Mouse (Mus musculus): ENCODE results near the gene Masp2.

Masp2 gene

DNA sequence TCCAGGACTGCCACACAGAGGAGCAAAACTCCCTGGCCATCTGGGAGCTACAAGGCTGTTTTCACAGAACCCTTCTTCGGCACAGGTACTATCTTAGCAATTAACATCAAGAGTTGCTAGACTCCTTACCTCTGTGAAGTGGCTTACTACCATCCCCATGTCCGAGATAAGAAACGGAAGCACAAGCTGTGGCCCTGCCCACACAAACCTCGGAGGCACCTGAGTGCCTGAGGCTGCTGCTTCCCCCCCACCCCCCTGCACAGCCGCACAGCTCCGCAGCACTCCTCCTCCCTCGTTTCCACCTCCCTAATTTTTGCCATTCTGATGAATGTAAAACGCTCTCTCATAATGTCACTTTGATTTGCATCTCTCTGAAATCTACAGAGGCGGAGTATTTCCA, 35.9 kb downstream of the Masp2 start:
- in situ Hi-C loops (cut with MseI, MboI), result no loop called here

DNA sequence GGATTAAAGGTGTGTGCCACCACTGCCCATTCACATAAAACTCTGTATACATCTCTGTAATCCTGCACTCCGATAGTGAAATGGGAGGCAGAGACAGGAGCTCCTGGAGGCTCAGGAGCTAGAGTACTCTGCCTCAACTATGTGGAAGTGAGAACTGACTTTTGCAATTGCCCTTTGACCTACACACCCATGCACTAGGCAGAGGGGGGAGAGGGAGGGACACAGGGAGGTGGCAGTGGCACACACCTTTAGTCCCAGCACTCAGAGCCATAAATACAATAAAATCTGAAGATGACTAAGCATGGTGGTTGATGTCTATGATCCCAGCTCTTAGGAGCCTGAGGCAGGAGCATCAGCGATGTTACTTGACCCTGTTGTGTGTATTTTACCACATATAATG, 37.1 kb downstream of the Masp2 start:
- in situ Hi-C loops (cut with MseI, MboI), result no loop called here

DNA sequence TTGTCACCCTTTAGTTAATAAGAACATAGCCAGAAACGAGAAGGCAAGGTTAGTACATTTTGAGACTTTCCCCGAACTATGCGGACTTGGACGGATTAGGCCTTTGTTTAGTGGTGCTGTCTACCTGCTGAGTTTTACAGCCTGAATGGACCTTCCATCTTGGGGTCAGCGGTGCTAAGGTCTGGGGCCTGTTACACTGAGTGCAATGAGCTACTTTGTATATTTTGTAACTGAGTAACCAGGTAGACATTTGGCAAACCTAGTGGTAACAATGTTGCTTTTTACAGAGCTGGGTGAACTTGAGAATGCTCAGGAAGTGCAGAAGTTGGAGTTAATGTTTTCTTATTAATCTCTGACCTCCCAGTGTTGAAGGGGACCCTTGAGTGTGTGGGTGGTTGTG, 38.8 kb downstream of the Masp2 start:
- in situ Hi-C loops (cut with MseI, MboI), result no loop called here

DNA sequence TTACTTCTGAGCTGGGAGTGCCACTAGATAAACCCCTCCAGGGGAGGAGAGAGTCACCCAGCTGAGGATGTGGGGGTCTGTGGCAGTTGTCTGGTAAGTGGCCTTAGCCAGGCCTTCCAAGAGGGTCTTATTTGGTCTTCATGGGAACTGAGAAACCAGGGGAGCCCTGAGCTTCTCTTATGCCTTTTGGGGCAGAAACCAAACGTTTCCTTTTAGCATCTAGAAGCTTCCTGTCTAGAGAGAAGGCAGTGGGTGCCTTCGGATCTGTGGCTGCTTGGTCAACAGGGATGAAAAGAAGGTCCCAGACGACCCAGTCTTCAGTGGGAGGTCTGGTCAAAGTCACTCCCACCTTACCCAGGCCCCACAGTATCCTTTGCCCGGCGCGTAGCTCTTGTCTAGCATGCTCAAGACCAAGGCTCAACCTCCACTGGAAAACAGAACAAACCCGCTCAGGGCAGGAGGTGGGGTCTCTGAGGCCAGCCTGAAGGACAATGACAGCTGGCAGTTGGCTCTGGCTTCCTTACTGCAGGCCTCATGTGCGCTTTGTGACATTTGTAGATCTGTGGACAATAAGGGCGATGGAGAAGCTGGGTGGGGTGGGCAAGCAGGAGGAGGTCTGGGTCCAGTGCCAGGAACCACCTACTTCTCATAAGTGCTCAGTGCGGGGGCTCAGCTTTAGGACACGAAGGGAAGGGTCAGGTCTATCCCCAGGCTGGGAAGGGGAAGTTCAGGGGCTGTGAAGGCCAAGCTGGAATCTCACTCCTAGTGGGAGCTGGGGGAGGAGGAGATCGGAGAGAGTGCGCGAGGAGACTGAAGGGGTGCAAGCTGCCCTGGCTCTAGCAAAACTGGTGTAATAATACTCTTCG, 41.2 kb downstream of the Masp2 start, which contains the start of gene Gm572:
Gene Gm572 (plus strand): TSS at position 27 of the 866 bp plus-strand sequence.
- in situ Hi-C loops (cut with MseI, MboI), result no loop called here

DNA sequence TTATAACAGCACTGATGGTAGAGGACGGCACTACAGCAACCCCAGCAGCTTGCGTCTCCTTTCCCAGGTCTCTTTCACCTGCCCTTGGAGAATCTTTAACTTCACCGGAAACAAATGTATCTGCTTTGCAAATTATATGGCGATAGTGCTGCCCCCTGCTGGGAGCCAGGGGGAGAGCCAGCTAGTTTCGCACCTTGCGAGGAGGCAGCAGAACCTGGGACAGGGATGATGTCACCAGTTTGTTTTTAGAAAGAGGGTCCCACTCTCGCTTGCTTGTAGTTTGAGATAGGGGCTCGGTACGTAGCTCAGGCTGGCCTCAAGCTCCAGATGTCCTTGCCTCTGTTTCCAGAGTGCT, 41.8 kb downstream of the Masp2 start:
- in situ Hi-C loops (cut with MseI, MboI), result no loop called here

DNA sequence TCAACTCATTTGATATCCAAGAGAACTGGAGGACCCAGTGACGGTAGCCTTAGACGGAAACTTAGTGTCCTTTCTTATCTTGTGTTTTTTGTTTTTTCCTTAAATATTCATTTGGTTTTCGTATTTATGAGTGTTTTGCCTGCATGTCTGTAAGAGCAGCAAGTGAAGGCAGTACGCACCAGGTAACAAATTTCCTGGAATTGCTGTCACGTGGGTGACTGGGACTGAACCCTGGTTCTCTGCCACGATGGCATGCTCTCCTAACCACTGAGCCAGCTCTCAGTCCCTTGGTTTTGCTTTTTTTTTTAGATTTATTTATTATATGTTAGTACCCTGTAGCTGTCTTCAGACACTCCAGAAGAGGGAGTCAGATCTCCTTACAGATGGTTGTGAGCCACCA, 42.6 kb downstream of the Masp2 start:
- in situ Hi-C loops (cut with MseI, MboI), result no loop called here

DNA sequence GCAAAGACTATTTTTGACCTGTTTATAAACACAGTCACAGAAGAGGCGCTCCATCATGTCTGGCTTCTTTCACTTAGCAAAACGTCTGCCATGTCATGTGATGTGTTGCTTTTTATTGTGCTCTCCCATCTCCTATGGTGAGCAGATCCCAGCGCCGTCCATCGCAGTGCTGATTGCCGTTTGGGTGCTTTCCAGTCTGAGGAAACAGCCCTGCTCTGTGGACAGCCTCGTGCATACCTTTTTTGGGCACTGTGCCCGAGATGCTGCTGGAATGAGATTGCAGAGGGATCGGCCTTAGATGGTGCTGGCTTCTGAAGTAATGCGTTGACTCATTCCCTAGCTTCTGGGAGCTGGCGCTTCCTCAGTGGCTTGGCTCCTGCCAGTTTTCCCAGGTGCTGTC, 44.3 kb downstream of the Masp2 start:
- in situ Hi-C loops (cut with MseI, MboI), result no loop called here

DNA sequence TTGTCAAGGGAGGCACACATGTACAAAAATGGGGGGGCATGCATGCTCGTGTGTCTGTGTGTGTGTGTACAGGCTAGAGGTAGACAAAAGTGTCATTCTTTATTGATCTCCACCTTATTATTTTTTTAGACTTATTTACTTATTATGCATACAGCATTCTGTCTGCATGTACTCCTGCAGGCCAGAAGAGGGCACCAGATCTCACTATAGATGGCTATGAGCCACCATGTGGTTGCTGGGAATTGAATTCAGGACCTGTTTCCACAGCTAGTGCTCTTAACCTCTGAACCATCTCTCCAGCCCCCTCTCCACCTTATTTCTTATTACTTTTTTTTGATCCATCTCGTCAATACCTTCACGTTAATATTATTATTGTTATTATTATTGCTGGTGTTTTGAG, 47.0 kb downstream of the Masp2 start:
- in situ Hi-C loops (cut with MseI, MboI), result no loop called here

DNA sequence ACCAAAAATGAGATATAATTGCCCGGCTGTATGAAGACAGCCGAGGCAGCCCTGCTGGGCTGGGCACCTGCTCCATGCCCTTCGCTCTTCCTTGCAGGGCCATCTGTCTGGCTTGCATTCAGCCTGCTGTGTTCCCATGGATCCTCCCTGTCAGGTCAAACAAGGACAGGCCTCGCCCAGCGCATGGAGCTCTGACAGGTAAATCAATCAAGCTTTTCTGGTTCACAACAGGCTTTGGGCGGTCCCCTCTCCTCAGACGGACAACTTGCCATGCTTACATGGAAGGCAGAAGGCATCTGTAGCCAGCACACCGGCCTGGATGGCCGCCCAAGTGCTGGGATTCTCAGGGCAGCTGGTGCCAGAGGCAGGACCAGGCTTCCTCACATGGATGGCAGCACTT, 48.7 kb downstream of the Masp2 start:
- in situ Hi-C loops (cut with MseI, MboI), result no loop called here

DNA sequence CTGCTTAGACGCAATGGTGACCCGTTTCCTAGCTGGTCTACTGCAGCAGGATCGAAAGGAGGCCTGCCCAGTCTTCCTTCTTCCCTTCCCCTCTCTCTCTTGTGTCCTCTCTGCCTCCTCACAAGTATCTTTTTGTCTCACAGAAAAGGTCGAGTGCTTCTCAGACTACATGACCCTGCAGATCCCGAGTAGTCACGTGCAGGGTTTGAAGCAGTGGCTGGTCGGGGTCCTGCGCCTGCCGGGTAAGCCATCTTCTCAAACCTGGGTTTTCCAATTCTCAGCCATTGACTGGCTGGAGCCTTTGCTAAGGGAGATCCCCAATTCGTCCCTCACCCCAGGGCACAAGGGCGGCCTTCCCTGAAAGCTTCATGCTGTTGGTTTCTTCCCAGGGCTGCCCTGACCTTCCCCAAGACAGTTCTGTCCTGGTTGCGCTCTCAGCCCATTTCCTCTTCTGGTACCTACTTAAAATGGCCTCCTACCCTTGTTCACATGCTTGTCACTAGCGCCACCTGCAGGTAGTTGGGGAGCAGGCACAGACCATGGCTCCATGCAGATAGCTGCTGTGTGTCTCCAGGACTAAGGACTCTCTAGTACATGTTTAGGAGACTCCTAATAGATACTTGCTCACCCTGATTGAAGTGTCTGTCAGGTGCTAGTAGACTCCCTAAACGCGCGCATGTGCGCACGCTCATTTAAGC, 52.5 kb downstream of the Masp2 start:
- in situ Hi-C loops (cut with MseI, MboI), result no loop called here

DNA sequence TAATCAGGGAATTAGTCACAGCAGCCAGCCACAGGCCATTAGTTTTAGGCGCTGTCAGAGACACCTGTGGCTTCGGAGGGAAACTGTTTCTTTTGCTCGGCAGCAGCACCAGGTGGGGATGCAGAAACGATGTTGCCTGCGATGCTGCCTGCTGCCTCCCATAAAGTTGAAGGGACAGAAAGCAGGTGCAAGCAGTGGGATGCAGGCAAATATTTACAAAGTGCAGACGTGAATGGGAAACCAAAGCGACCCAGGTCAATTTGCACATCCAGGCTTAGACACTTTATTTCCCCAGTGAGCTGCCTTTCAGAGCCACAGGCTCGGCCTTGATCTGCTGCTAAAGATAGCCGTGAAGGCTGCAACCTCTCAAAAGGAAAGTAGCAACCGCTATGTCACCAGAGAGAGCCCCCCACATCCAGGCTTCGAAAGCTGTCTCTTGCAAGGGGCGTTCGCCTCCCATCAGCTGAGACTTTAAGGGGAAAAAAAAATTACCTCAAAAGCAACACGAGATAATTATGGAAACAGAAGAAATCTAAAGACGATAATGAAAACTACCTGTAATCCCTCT, 54.4 kb downstream of the Masp2 start:
- in situ Hi-C loops (cut with MseI, MboI), result no loop called here

DNA sequence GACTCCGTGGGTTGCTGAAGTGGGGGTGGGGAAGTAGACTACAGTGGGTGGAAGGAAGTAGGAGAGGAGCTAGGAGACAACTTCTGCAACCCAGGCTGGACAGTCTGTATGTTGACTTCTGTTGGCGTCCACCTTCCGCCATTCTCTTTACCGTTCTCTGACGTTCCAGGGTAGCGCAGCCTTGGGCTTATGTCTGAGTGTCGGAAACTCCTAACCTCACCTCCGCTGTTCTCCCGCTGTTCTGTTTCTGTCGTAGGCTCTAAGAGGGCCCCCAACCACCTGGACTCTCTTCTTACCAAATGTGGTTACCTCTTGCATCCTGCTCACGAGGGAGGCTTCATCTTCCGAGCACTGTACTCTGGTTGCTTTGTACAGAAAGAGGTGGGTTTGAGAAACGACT, 55.4 kb downstream of the Masp2 start:
- in situ Hi-C loops (cut with MseI, MboI), result no loop called here

DNA sequence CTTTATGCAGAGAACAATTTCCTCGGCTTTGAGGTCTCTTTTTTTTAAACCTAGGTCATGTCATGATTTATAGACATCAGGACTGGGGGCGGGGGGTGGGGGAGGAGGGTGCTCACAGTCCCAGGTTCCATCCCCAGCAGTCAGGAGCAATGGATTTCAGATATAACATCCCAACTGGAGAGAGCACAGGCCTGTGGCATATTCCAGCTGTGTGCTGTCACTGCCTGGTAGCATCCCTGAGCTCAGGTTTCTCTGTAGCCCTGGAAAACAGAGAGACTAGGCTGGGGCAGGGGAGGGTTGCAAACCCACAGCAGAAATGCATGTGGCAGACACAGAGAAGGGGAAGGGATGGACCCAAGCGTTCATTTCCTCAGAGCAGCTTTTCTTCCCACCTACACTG, 57.8 kb downstream of the Masp2 start:
- in situ Hi-C loops (cut with MseI, MboI), result no loop called here

DNA sequence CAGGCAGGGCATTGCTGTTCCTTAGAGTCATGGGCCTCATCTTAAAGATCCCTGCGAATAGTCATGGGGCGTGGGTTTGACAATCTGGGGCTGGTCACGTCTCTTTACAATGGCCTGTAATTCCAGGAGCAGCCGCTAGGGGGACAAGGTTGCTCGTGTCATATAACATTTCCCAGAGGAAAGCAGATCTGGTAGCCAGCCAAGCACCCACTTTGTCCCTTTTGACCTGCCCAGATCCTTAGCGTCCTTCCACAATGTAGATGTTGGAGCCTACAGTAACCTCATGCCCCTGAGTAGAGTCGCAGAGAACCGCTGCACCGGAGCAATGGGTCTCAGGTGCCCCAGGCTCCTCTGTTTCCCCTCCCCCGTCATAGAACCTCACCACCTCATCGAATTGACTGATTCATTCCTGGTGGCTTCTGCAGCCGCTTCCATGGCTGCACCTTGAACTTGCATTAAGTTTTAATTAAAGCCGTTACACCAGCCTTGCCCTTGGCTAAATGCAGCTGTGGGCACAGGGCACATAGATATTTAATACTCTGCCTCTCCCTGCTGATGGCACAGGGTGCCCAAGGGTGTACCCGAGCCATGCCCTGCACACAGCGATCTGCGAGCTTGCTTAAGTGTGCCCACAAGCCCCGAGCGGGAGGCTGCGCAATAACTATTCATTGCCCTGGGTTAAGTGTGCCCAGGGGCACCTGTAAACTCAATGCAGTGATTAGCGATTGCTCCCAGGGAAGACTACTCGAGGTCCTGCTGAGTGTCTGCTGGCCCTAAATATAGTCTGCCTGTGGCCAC, 60.0 kb downstream of the Masp2 start:
- in situ Hi-C loops (cut with MseI, MboI), result no loop called here

DNA sequence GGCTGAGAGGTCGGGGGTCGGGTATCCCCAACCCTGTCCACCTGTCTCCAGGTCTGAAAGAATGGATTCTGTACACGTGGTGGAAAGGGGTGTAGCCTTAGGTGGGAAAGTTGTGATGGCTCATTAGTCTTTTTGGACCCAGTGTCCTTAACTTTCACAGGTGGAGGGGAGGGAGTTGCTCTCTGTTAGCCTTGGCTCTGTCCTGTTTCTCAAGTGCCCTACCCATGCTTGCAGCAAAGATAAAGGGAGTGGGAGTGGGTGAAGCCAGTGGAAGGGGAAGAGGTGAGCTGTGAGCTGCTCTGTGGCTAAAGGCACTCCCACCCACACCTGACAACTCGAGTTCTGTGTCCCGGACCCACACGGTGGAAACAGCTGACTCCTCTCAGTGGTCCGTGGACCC, 61.0 kb downstream of the Masp2 start:
- in situ Hi-C loops (cut with MseI, MboI), result no loop called here

DNA sequence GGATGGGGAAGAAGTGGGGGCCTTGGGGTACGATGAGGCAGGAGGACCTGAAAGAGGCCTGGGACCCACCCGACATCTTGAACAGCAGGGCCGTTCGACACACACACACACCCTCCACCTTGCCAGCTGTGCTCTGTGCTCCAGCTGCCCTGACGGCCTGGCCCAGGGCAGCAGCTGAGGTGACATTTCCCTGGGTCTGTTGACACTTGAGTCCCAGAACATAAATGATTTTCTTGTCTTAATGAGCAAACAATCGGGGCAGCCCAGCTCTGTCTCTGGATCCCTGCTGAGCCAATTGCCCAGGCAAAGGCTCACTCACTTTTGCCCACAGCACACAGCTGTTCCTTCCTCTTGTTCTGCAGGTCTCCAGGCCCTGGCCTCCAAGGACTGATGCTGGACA, 61.7 kb downstream of the Masp2 start:
- in situ Hi-C loops (cut with MseI, MboI), result no loop called here

All from mouse trophoblast stem cell (cell line).